Mouse (Mus musculus) midbrain, postnatal 0 days (tissue): ENCODE data around the gene Rbm5. TPM values are rescaled to one million over a fixed set of nuclear protein-coding genes. Genes with fewer than 3 reads are reported as not detected.

ENCODE experiments used
- ATAC-seq: fragments of 200-750 bp; cut with Nextera tagmentation; 2 replicates; pipeline ENCODE4 v1.8.0; 2017; ENCODE audit warnings: moderate number of reproducible peaks, mild to moderate bottlenecking, moderate TSS enrichment, moderate library complexity; ENCODE audit not compliant: low FRiP score
- DNase-seq: peaks from one replicate; pipeline ENCODE4 v3.0.0-alpha.2; 2015; ENCODE audit warnings: low spot score
- H3K27ac ChIP-seq: fragments of 300-500 bp; sonication (generic); 2 replicates; pipeline ENCODE4 v1.5.1; 2014; ENCODE audit warnings: low read depth, mild to moderate bottlenecking, low read length, mixed read lengths
- H3K27me3 ChIP-seq: fragments of 300-500 bp; sonication (generic); 2 replicates; pipeline ENCODE4 v1.6.1; 2014; ENCODE audit warnings: low read length, control low read depth, mixed read lengths; ENCODE audit not compliant: insufficient read depth
- H3K36me3 ChIP-seq: fragments of 300-500 bp; sonication (generic); 2 replicates; pipeline ENCODE4 v1.6.1; 2014; ENCODE audit warnings: low read length, control low read depth, mixed read lengths; ENCODE audit not compliant: insufficient read depth
- H3K4me1 ChIP-seq: fragments of 300-500 bp; sonication (generic); 2 replicates; pipeline ENCODE4 v1.6.1; 2014; ENCODE audit warnings: mild to moderate bottlenecking, control low read depth, antibody characterized with exemption, low read length, mixed read lengths; ENCODE audit not compliant: insufficient read depth
- H3K4me2 ChIP-seq: fragments of 300-500 bp; sonication (generic); 2 replicates; pipeline ENCODE4 v1.6.1; 2014; ENCODE audit warnings: low read depth, mild to moderate bottlenecking, low read length, mixed read lengths; ENCODE audit not compliant: poor library complexity, severe bottlenecking
- H3K4me3 ChIP-seq: fragments of 300-500 bp; sonication (generic); 2 replicates; pipeline ENCODE4 v1.5.1; 2014; ENCODE audit warnings: low read depth, mild to moderate bottlenecking, low read length, moderate library complexity
- H3K9ac ChIP-seq: fragments of 300-500 bp; sonication (generic); replicated peaks from 2 replicates; pipeline ENCODE4 v1.6.1; 2014; ENCODE audit warnings: mild to moderate bottlenecking, low read length, moderate library complexity, mixed read lengths; ENCODE audit not compliant: poor library complexity, severe bottlenecking
- H3K9me3 ChIP-seq: fragments of 300-500 bp; sonication (generic); 2 replicates; pipeline ENCODE4 v1.6.1; 2016; ENCODE audit warnings: low read length, control low read depth
- CTCF ChIP-seq: IDR thresholded peaks from 2 replicates; pipeline ENCODE4 v1.5.1; 2016; ENCODE audit warnings: antibody characterized with exemption, mild to moderate bottlenecking
- WGBS: fragments of 180-500 bp; shearing (Covaris S2); extraction: QIAGEN DNeasy Blood & Tissue Kit; methylation state at CpG from one replicate; pipeline ENCODE4 v1.1.7; 2014; 5-methylcytosine and 5-hydroxymethylcytosine counted together
- polyA plus RNA-seq: library from polyadenylated mRNA; unstranded; fragments of >200 nt; fragmentation: Nextera tagmentation; extraction: Ambion mirVana; gene quantifications from 2 replicates; pipeline ENCODE4 v1.2.1, GENCODE M21; 2015
- total RNA-seq: library from RNA; depleted of rRNA; stranded (reverse); fragments of >200 nt; gene quantifications from 2 replicates; pipeline ENCODE4 v1.2.3, GENCODE M21; 2014

The Rbm5 gene
- total and polyA plus RNA-seq, 2 experiments from 2014 or later = 142 to 160 TPM

- H3K27me3 ChIP-seq = no peaks in the 10 kb centered on the region
- TF ChIP-seq CTCF = no peak
- no peak overlapping the region for H3K4me3 ChIP-seq
- no peaks in the 10 kb centered on the region for H3K36me3 ChIP-seq
- H3K9ac ChIP-seq = no peak overlapping the region
- H3K27ac ChIP-seq = peak overlapping the region; percentile 89
- WGBS = 50% methylated on average over 6 of the region's 6 CpGs
- no peaks in the 10 kb centered on the region for H3K9me3 ChIP-seq
- peak overlapping the region; percentile 12; the same call in 1 of the 2 replicates for H3K4me2 ChIP-seq
- peaks cover 31% of the 10 kb centered on the region for H3K4me1 ChIP-seq
- ATAC-seq (no peak; the same call in 1 of the 2 replicates), DNase-seq (no peak)
These were observed 41.7 kb downstream of the Rbm5 start for GRCm38 (mm10) chr9:107728919-107729670.

- no peak overlapping the region for H3K4me2 ChIP-seq
- no peak overlapping the region for H3K4me3 ChIP-seq
- H3K36me3 ChIP-seq = no peaks in the 10 kb centered on the region
- DNase-seq (peak; percentile 64), ATAC-seq (peak; percentile 69)
- no peak for TF ChIP-seq CTCF
- WGBS = 33% methylated on average over 3 of the region's 3 CpGs
- peaks cover 42% of the 10 kb centered on the region for H3K4me1 ChIP-seq
- no peaks in the 10 kb centered on the region for H3K9me3 ChIP-seq
- peak overlapping the region; percentile 65 for H3K27ac ChIP-seq
- H3K9ac ChIP-seq = 0 out of 2 replicates have a peak overlapping the region, but pooled peaks have one; percentile 13
- H3K27me3 ChIP-seq = no peaks in the 10 kb centered on the region
These were observed 43.8 kb downstream of the Rbm5 start for GRCm38 (mm10) chr9:107727041-107727440.

DNA sequence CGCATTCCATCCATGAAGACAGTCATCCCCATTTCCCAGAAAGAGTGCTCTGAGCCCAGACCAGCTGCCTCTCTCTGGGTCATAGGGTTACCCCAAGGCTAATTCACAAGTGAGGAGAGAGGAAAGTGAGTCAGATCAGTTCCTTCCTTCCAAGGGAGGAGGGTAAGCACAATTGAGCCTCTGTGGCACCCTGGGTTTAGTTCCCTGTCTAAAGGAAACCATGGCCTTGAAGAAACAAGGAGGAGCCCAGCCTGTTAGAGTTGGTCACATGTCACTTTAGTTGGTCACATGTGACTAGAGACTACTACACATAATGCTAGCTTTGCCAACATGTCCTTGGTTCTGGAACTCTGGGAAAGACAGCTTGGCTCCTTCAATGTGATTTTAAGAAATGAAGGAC lies 46.0 kb downstream of the Rbm5 start:
- Histone ChIP-seq H3K4me1 (peaks cover 41% of the 10 kb centered on the region), H3K27me3 (no peaks in the 10 kb centered on the region), H3K27ac (no peak overlapping the region; the same call in 1 of the 2 replicates), H3K4me2 (no peak overlapping the region), H3K9me3 (no peaks in the 10 kb centered on the region), H3K9ac (no peak overlapping the region), H3K36me3 (no peaks in the 10 kb centered on the region), H3K4me3 (no peak overlapping the region)
- ATAC-seq (no peak), DNase-seq (no peak)
- WGBS = 90% methylated on average over 1 of the region's 1 CpGs
- no peak for TF ChIP-seq CTCF

GRCm38 (mm10) chr9:107723794-107724531 lies 46.8 kb downstream of the Rbm5 start:
- 0 out of 2 replicates have a peak overlapping the region, but pooled peaks have one; percentile 29 for H3K9ac ChIP-seq
- H3K4me3 ChIP-seq = no peak overlapping the region
- WGBS = 3% methylated on average over 9 of the region's 11 CpGs
- peak overlapping the region; percentile 63 for H3K27ac ChIP-seq
- no peak overlapping the region for H3K4me2 ChIP-seq
- no peaks in the 10 kb centered on the region for H3K36me3 ChIP-seq
- no peaks in the 10 kb centered on the region for H3K27me3 ChIP-seq
- ATAC-seq (0 out of 2 replicates have a peak, but pooled peaks have one; percentile 41), DNase-seq (peak; percentile 79)
- H3K9me3 ChIP-seq = no peaks in the 10 kb centered on the region
- H3K4me1 ChIP-seq = peaks cover 33% of the 10 kb centered on the region
- TF ChIP-seq CTCF = no peak

DNA sequence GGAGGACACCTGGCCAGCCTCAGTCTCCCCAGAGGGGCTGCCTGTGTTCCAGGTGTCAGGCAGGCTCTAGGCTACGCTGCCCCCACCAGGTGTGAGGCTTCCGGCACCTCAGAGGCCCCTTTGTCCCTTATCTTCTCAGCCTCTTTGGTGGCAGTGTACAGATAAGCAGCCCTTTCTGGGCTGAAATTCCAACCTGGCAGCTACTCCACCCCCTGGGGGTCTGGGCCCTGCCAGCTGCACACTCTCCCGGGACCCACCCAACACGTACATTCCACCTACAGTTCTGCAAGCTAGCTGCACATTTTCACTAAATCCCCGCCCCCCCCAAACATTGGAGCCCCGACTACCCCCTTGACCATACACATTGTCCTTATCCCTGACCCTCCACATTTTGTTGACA lies 47.5 kb downstream of the Rbm5 start:
- H3K4me1 ChIP-seq = peaks cover 27% of the 10 kb centered on the region
- WGBS = 24% methylated on average over 6 of the region's 6 CpGs
- H3K4me2 ChIP-seq = no peak overlapping the region
- no peak overlapping the region for H3K4me3 ChIP-seq
- peak overlapping the region; percentile 63; the same call in 1 of the 2 replicates for H3K27ac ChIP-seq
- H3K9ac ChIP-seq = no peak overlapping the region
- DNase-seq = no peak
- no peaks in the 10 kb centered on the region for H3K9me3 ChIP-seq
- no peaks in the 10 kb centered on the region for H3K36me3 ChIP-seq
- TF ChIP-seq CTCF = no peak
- H3K27me3 ChIP-seq = no peaks in the 10 kb centered on the region
- ATAC-seq = 0 out of 2 replicates have a peak, but pooled peaks have one; percentile 25
